Mouse (Mus musculus): ENCODE data around the gene Sgca. TPM values are rescaled to one million over a fixed set of nuclear protein-coding genes. Genes with fewer than 3 reads are reported as not detected.
A peak's percentile ranks its signal among the peaks of the same experiment; 100 is the strongest.

The Sgca gene
- polyA plus RNA-seq, 1 experiment from 2014 or later = 0.28 TPM

DNA sequence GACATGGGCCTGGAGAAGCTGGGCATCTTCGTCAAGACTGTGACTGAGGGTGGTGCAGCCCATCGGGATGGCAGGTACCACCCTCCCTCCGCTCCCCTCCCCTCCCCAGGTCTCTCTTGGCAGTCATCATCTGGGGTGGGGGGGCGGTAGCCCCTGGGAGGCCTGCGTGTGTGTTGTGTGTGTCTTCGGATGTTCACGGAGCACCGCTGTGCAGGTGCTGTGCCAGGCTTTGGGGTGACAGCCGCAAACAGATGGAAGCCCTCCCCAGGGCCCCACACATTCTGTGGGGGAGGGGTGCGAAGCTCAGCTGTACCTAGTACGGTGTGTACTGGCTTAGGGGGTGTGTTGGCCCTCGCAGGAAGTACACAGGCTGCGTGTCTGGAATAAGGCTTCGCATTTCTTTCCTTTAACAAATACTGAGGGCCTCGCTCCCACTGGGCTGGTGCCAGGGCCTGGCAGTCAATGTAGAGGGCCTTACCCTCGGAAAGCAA lies 22.0 kb upstream of the Sgca start:
- ATAC-seq (replicated peaks; ENCODE audit: low FRiP score, low read depth) (no peak), DNase-seq (ENCODE audit: low spot score) (no peak)
- H3K9ac ChIP-seq (ENCODE audit: low read depth, low read length) = no peak overlapping the region
- H3K4me3 ChIP-seq (replicated peaks; ENCODE audit: low read depth, low read length) = no peak overlapping the region
- peaks cover 47% of the 10 kb centered on the region for H3K36me3 ChIP-seq (ENCODE audit: insufficient read depth, low read length)
- H3K9me3 ChIP-seq (replicated peaks; ENCODE audit: low read length) = no peaks in the 10 kb centered on the region
- no peak overlapping the region for H3K4me2 ChIP-seq (ENCODE audit: low read length)
- H3K27me3 ChIP-seq (ENCODE audit: insufficient read depth, low read length) = no peaks in the 10 kb centered on the region
- peaks cover 34% of the 10 kb centered on the region for H3K4me1 ChIP-seq (replicated peaks; ENCODE audit: insufficient read depth, low read length)
- WGBS = 77% methylated on average over 16 of the region's 16 CpGs
- no peak overlapping the region for H3K27ac ChIP-seq
- no peak for TF ChIP-seq CTCF (IDR thresholded peaks at IDR 0.05; ENCODE audit: low read depth)

GRCm38 (mm10) chr11:94997596-94997995 lies 21.5 kb upstream of the Sgca start:
- H3K36me3 ChIP-seq (ENCODE audit: insufficient read depth, low read length) = peaks cover 42% of the 10 kb centered on the region; the same call in 1 of the 2 replicates
- peaks cover 38% of the 10 kb centered on the region for H3K4me1 ChIP-seq (replicated peaks; ENCODE audit: insufficient read depth, low read length)
- ATAC-seq (replicated peaks; ENCODE audit: low FRiP score, low read depth) (no peak), DNase-seq (ENCODE audit: low spot score) (no peak)
- no peak for TF ChIP-seq CTCF (IDR thresholded peaks at IDR 0.05; ENCODE audit: low read depth)
- H3K4me2 ChIP-seq (ENCODE audit: low read length) = no peak overlapping the region
- H3K9ac ChIP-seq (ENCODE audit: low read depth, low read length) = no peak overlapping the region
- H3K27ac ChIP-seq = no peak overlapping the region
- H3K9me3 ChIP-seq (replicated peaks; ENCODE audit: low read length) = no peaks in the 10 kb centered on the region
- H3K4me3 ChIP-seq (replicated peaks; ENCODE audit: low read depth, low read length) = no peak overlapping the region
- no peaks in the 10 kb centered on the region for H3K27me3 ChIP-seq (ENCODE audit: insufficient read depth, low read length)
- 51% methylated on average over 5 of the region's 5 CpGs for WGBS

DNA sequence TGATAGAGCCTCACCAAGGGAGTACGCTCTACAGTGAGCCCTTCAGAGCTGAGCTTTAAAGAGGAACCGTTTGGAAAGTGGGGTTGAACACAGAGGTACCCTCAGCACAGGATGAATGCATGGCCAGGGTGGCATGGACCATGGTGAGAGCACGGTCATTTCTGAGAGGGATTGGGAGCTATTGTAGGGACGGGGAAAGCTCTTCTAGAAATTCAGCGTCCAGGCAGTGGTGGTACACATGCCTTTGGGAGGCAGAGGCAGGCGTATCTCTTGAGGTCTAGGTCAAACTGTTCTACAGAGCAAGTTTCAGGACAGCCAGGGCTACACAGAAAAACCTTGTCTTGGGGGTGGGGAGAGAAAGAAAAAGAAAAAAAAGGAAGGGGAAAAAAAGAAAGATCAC lies 20.9 kb upstream of the Sgca start:
- peaks cover 41% of the 10 kb centered on the region for H3K4me1 ChIP-seq (replicated peaks; ENCODE audit: insufficient read depth, low read length)
- ATAC-seq (replicated peaks; ENCODE audit: low FRiP score, low read depth) = no peak

GRCm38 (mm10) chr11:94996101-94996500 lies 20.0 kb upstream of the Sgca start:
- ATAC-seq (replicated peaks; ENCODE audit: low FRiP score, low read depth) = no peak
- TF ChIP-seq CTCF (IDR thresholded peaks at IDR 0.05; ENCODE audit: low read depth) = no peak
- no peak for DNase-seq (ENCODE audit: low spot score)
- H3K36me3 ChIP-seq (ENCODE audit: insufficient read depth, low read length) = peaks cover 33% of the 10 kb centered on the region; the same call in 1 of the 2 replicates
- no peaks in the 10 kb centered on the region for H3K27me3 ChIP-seq (ENCODE audit: insufficient read depth, low read length)
- H3K4me1 ChIP-seq (replicated peaks; ENCODE audit: insufficient read depth, low read length) = peaks cover 41% of the 10 kb centered on the region
- H3K9me3 ChIP-seq (replicated peaks; ENCODE audit: low read length) = no peaks in the 10 kb centered on the region
- H3K4me3 ChIP-seq (replicated peaks; ENCODE audit: low read depth, low read length) = no peak overlapping the region
- WGBS = 76% methylated on average over 8 of the region's 8 CpGs
- no peak overlapping the region for H3K27ac ChIP-seq
- H3K4me2 ChIP-seq (ENCODE audit: low read length) = no peak overlapping the region
- no peak overlapping the region for H3K9ac ChIP-seq (ENCODE audit: low read depth, low read length)

More for the DNA sequence above, 20.9 kb upstream of the Sgca start:
- no peak for TF ChIP-seq CTCF (IDR thresholded peaks at IDR 0.05; ENCODE audit: low read depth)
- Histone ChIP-seq H3K4me3 (replicated peaks; ENCODE audit: low read depth, low read length) (no peak overlapping the region), H3K4me2 (ENCODE audit: low read length) (no peak overlapping the region), H3K27ac (no peak overlapping the region), H3K9me3 (replicated peaks; ENCODE audit: low read length) (no peaks in the 10 kb centered on the region), H3K27me3 (ENCODE audit: insufficient read depth, low read length) (no peaks in the 10 kb centered on the region), H3K9ac (ENCODE audit: low read depth, low read length) (no peak overlapping the region), H3K36me3 (ENCODE audit: insufficient read depth, low read length) (peaks cover 38% of the 10 kb centered on the region; the same call in 1 of the 2 replicates)
- DNase-seq (ENCODE audit: low spot score) = no peak
- WGBS = 91% methylated on average over 6 of the region's 6 CpGs

GRCm38 (mm10) chr11:94994947-94995772 lies 19.0 kb upstream of the Sgca start:
- DNase-seq (ENCODE audit: low spot score) = no peak
- no peak for ATAC-seq (replicated peaks; ENCODE audit: low FRiP score, low read depth)
- 69% methylated on average over 11 of the region's 11 CpGs for WGBS
- Histone ChIP-seq H3K9me3 (replicated peaks; ENCODE audit: low read length) (no peaks in the 10 kb centered on the region), H3K9ac (ENCODE audit: low read depth, low read length) (peak overlapping the region; percentile 15; the same call in 1 of the 2 replicates), H3K27me3 (ENCODE audit: insufficient read depth, low read length) (no peaks in the 10 kb centered on the region), H3K4me2 (ENCODE audit: low read length) (peak overlapping the region; percentile 97), H3K36me3 (ENCODE audit: insufficient read depth, low read length) (peaks cover 33% of the 10 kb centered on the region; the same call in 1 of the 2 replicates), H3K4me3 (replicated peaks; ENCODE audit: low read depth, low read length) (peak overlapping the region; percentile 90; the same call in 1 of the 2 replicates), H3K27ac (no peak overlapping the region), H3K4me1 (replicated peaks; ENCODE audit: insufficient read depth, low read length) (peaks cover 40% of the 10 kb centered on the region)
- no peak for TF ChIP-seq CTCF (IDR thresholded peaks at IDR 0.05; ENCODE audit: low read depth)

- ATAC-seq (replicated peaks; ENCODE audit: low FRiP score, low read depth) (no peak), DNase-seq (ENCODE audit: low spot score) (no peak)
- Histone ChIP-seq H3K27ac (no peak overlapping the region; the same call in 1 of the 2 replicates), H3K9ac (ENCODE audit: low read depth, low read length) (peak overlapping the region; percentile 15), H3K4me2 (ENCODE audit: low read length) (peak overlapping the region; percentile 97), H3K36me3 (ENCODE audit: insufficient read depth, low read length) (peaks cover 26% of the 10 kb centered on the region; the same call in 1 of the 2 replicates), H3K4me1 (replicated peaks; ENCODE audit: insufficient read depth, low read length) (peaks cover 47% of the 10 kb centered on the region), H3K9me3 (replicated peaks; ENCODE audit: low read length) (no peaks in the 10 kb centered on the region), H3K4me3 (replicated peaks; ENCODE audit: low read depth, low read length) (peak overlapping the region; percentile 90), H3K27me3 (ENCODE audit: insufficient read depth, low read length) (no peaks in the 10 kb centered on the region)
- TF ChIP-seq CTCF (IDR thresholded peaks at IDR 0.05; ENCODE audit: low read depth) = no peak
- WGBS = 29% methylated on average over 10 of the region's 10 CpGs
These were observed 18.2 kb upstream of the Sgca start for GRCm38 (mm10) chr11:94994208-94994814.

All from kidney, postnatal 0 days (tissue).